Mouse (Mus musculus) heart, postnatal 25 days (tissue): Measurements from ENCODE around the gene Lars2. TPM values are rescaled to one million over a fixed set of nuclear protein-coding genes. Genes with fewer than 3 reads are reported as not detected.
"Not testable (repeated sequence)": the region's sequence is repeated elsewhere in the genome, so short reads cannot be mapped to it uniquely, and the experiment has no call there.

Source experiments
- DNase-seq: peaks from one replicate; pipeline ENCODE4 v3.0.0; 2022; ENCODE audit warnings: low spot score
- intact Hi-C: fragments of 180-260 bp; cut with DNase I; formaldehyde crosslinking; loops from one replicate; pipeline ENCODE4 v1.15.1; 2025
- total RNA-seq, 2 experiments: library from RNA; stranded (reverse); gene quantifications; 2 replicates each; pipeline ENCODE4 v1.2.3; 2021

Lars2 gene
- 10 to 100 TPM; 51.0 to 65.0 TPM for total RNA-seq

- intact Hi-C loops: loop anchor here (5.0 kb wide), 2 partner anchors 105 to 160 kb away; partner anchors contain the start of genes Sacm1l and Tmem158
- peak; percentile 86 for DNase-seq
Measured at GRCm38 (mm10) chr9:123366708-123367385, at the start of gene Lars2. TSS of gene Lars2 (plus strand) at chr9:123366927.

- DNase-seq: no peak
- intact Hi-C loops: no loop called here
Measured at GRCm38 (mm10) chr9:123326106-123326505, 40.6 kb upstream of the Lars2 start.

- intact Hi-C loops: no loop called here
- no peak for DNase-seq
Measured at GRCm38 (mm10) chr9:123328336-123328735, 38.4 kb upstream of the Lars2 start.

- intact Hi-C loops: no loop called here
Measured at GRCm38 (mm10) chr9:123329831-123330230, 36.9 kb upstream of the Lars2 start.

GRCm38 (mm10) chr9:123330271-123330670 is 36.5 kb upstream of the Lars2 start:
- intact Hi-C loops, DNase-seq: not testable (repeated sequence)

More at GRCm38 (mm10) chr9:123329831-123330230, 36.9 kb upstream of the Lars2 start:
- no peak for DNase-seq

- DNase-seq: no peak
Measured at GRCm38 (mm10) chr9:123333479-123333878, 33.2 kb upstream of the Lars2 start.

GRCm38 (mm10) chr9:123335044-123335670 is 31.6 kb upstream of the Lars2 start:
- DNase-seq: no peak
- intact Hi-C loops: no loop called here

More at GRCm38 (mm10) chr9:123333479-123333878, 33.2 kb upstream of the Lars2 start:
- intact Hi-C loops: no loop called here

- intact Hi-C loops: no loop called here
- DNase-seq: no peak
Measured at GRCm38 (mm10) chr9:123339651-123340144, 27.0 kb upstream of the Lars2 start.

GRCm38 (mm10) chr9:123341256-123341655 is 25.5 kb upstream of the Lars2 start:
- intact Hi-C loops: no loop called here
- no peak for DNase-seq

GRCm38 (mm10) chr9:123343069-123343468 is 23.7 kb upstream of the Lars2 start:
- no peak for DNase-seq
- intact Hi-C loops: no loop called here

- intact Hi-C loops, DNase-seq: not testable (repeated sequence)
Measured at GRCm38 (mm10) chr9:123349286-123349685, 17.4 kb upstream of the Lars2 start.

GRCm38 (mm10) chr9:123359981-123360380 is 6.7 kb upstream of the Lars2 start:
- DNase-seq: no peak
- intact Hi-C loops: no loop called here

GRCm38 (mm10) chr9:123365353-123365752 is 1.4 kb upstream of the Lars2 start:
- intact Hi-C loops: loop anchor here (5.0 kb wide), 2 partner anchors 103 to 162 kb away; partner anchors contain the start of genes Sacm1l and Tmem158
- no peak for DNase-seq

GRCm38 (mm10) chr9:123365942-123366707 is 602 bp upstream of the Lars2 start:
- intact Hi-C loops: loop anchor here (5.0 kb wide), 2 partner anchors 104 to 161 kb away; partner anchors contain the start of genes Sacm1l and Tmem158

GRCm38 (mm10) chr9:123367636-123368035 is 909 bp downstream of the Lars2 start:
- intact Hi-C loops: loop anchor here (5.0 kb wide), 2 partner anchors 105 to 160 kb away; partner anchors contain the start of genes Sacm1l and Tmem158
- DNase-seq: no peak

More at GRCm38 (mm10) chr9:123365942-123366707, 602 bp upstream of the Lars2 start:
- no peak for DNase-seq

- intact Hi-C loops: no loop called here
- no peak for DNase-seq
Measured at GRCm38 (mm10) chr9:123382399-123382798, 15.7 kb downstream of the Lars2 start.

- intact Hi-C loops: no loop called here
- DNase-seq: no peak
Measured at GRCm38 (mm10) chr9:123384696-123385095, 18.0 kb downstream of the Lars2 start.

- DNase-seq: no peak
- intact Hi-C loops: no loop called here
Measured at GRCm38 (mm10) chr9:123385352-123386198, 18.8 kb downstream of the Lars2 start.

- intact Hi-C loops: no loop called here
- no peak for DNase-seq
Measured at GRCm38 (mm10) chr9:123386347-123386746, 19.6 kb downstream of the Lars2 start.
